Mouse (Mus musculus): Measurements from ENCODE around the gene Ces2b. TPM values are rescaled to one million over a fixed set of nuclear protein-coding genes. Genes with fewer than 3 reads are reported as not detected.
"Not testable (repeated sequence)": the region's sequence is repeated elsewhere in the genome, so short reads cannot be mapped to it uniquely, and the experiment has no call there.

Gene Ces2b
- total RNA-seq (2021), result under 1 TPM; 0.30 to 0.50 TPM
- long read RNA-seq, experiment 1, partial matches to known transcripts, result 1 of 1 reads
- long read RNA-seq, experiment 1, other reads (novel, unspliced or antisense), result 0 of 1 reads
- long read RNA-seq, experiment 2, result 0 reads

DNA sequence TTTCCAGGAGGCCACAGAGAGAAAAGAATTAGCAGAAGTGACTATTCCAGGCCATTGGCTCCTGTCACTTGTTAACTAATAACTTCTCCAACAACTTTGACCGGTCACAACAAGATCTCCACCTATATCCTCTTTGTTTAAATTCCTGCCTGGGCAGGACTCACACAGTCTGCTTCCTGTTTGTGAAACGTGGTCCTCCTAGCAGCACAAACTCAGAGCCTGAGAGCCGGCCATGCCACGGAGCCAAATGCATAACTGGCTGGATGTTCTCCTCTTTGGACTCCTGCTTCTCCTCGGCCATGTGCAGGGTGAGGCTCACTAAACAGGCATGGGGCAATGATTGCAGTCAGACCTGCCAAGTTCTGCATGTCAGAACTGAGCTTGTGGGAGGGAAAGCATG lies at the start of gene Ces2b:
Ces2b (plus strand) TSS at position 133 of the 400 bp plus-strand sequence.
- DNase-seq (ENCODE audit: low spot score in 2 of 2), result no peak

- DNase-seq (ENCODE audit: low spot score in 2 of 2), result no peak
Measured at GRCm38 (mm10) chr8:104787049-104787448, 44.3 kb upstream of the Ces2b start.

DNA sequence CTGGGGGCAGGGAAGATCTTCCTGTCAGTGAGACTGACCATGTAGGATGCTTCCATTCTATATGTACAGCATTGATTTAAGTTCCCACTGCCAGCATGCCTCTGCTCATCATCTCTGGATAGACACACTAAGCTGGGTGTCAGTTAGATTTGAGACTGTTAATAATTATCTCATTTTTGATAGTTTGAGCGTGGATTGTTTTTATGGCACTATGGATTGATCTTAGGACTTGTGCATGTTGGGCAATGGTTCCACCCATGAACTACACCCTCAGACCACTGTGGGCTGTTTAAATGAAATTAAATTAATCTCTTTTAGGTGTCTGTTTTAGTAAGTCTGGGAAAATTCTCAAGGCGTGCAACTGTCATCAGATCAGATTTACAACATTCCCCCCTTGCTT lies 42.4 kb upstream of the Ces2b start:
- no peak for DNase-seq (ENCODE audit: low spot score in 2 of 2)

- DNase-seq (ENCODE audit: low spot score in 2 of 2), result peak in 1 of 2 experiments; percentile 12
Measured at GRCm38 (mm10) chr8:104789886-104790680, 41.3 kb upstream of the Ces2b start.

GRCm38 (mm10) chr8:104799385-104799784 lies 32.0 kb upstream of the Ces2b start:
- no peak for DNase-seq (ENCODE audit: low spot score in 2 of 2)

- DNase-seq (ENCODE audit: low spot score in 2 of 2), result no peak
Measured at GRCm38 (mm10) chr8:104806127-104806526, 25.2 kb upstream of the Ces2b start.

GRCm38 (mm10) chr8:104808542-104809413 lies 22.6 kb upstream of the Ces2b start:
- no peak for DNase-seq (ENCODE audit: low spot score in 2 of 2)

- DNase-seq (ENCODE audit: low spot score in 2 of 2), result no peak
Measured at GRCm38 (mm10) chr8:104809436-104809835, 21.9 kb upstream of the Ces2b start.

- no peak for DNase-seq (ENCODE audit: low spot score in 2 of 2)
Measured at GRCm38 (mm10) chr8:104826912-104827311, 4.5 kb upstream of the Ces2b start.

DNA sequence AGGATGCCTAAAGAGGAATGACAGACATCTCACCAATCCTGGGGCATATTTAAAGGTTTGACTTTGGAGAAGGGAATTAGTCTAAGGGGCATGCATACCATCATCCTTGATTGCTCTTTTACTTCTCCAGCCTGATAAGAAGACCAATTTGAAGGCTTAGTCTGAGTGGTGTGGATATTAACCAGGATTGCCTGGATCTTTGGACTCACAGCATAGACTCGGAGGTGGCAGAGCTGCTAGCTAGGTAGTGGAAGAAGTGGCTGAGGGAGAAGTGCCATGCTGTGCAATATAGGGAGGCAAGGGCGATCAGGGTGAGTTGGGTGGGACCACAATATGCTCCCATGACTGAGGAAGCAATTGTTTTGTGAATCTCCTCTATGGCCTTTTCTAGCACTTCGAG lies 3.2 kb upstream of the Ces2b start:
- no peak for DNase-seq (ENCODE audit: low spot score in 2 of 2)

DNA sequence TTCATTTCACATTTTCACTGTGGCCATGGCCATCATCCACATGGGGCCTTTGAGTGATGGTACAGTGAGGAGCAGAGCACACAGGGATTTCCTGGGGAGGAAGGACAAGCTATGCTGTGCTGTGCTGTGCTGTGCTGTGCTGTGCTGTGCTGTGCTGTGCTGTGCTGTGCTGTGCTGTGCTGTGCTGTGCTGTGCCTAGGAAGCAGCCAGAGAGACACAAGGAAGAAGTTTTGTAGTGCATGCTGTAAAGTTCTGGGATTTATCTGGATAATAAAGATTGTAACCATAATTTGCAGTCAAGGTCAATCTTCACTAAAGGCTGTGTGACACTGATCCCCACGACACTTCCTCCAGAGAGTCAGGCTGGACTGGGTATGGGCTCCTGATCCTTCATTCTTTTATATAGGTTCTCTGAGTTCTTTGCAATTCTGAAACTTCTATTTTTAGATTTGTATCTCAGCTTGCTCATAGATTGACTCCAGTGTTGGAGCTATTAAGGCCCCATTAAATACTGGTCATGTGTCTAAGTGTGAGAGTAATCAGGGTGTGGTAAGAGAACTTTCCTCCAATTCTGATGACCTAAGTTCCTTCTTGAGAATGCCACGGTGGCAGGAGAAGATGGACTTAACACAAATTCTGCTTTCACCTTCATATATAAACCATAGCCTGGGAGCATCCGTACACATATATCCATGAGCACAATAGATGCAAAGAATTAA lies 10.1 kb downstream of the Ces2b start:
- DNase-seq (ENCODE audit: low spot score in 2 of 2), result no peak

GRCm38 (mm10) chr8:104846831-104847230 lies 15.5 kb downstream of the Ces2b start, which contains the start of gene Ces2c:
Gene Ces2c, plus strand, starts transcription at chr8:104847068.
- no peak for DNase-seq (ENCODE audit: low spot score in 2 of 2)

- no peak for DNase-seq (ENCODE audit: low spot score in 2 of 2)
Measured at GRCm38 (mm10) chr8:104847741-104848462, 16.5 kb downstream of the Ces2b start.

- not testable (repeated sequence) for DNase-seq (ENCODE audit: low spot score in 2 of 2)
Measured at GRCm38 (mm10) chr8:104866844-104867531, 35.6 kb downstream of the Ces2b start.

GRCm38 (mm10) chr8:104868876-104869275 lies 37.5 kb downstream of the Ces2b start:
- not testable (repeated sequence) for DNase-seq (ENCODE audit: low spot score in 2 of 2)

DNA sequence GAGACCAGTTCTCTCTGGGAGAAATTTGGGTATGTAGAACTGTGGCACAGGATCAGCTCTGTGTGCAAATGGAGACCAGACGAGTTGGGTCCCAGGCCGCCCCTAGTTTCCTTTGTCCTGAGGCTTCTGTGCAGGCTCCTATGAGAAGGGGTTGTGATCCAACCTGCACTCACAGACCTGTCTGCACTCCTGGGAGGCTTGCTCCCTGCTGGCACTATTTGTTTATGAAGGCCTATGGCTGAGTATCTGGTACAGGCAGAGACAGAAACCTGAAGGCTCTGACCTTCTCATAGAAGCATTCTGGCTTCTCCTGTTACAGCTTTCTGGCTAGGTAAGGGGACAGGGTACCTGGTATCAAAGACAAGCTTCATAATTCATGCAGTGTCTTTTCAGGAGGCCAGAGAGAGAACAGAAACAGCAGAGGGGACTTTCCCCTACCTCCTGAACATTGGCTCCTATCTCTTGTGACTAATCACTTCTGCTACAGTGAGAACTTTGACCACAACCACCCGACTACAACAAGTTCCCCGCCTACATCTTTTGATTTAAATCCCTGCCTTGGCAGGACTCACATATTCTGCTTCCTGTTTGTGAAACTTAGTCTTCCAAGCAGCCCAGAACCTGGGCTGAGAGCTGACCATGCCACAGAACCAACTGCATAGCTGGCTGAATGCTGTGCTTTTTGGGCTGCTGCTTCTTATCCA lies 55.0 kb downstream of the Ces2b start:
- not testable (repeated sequence) for DNase-seq (ENCODE audit: low spot score in 2 of 2)
